ENCODE assay signal across 24 mouse cellular contexts in the genomic region with DNA sequence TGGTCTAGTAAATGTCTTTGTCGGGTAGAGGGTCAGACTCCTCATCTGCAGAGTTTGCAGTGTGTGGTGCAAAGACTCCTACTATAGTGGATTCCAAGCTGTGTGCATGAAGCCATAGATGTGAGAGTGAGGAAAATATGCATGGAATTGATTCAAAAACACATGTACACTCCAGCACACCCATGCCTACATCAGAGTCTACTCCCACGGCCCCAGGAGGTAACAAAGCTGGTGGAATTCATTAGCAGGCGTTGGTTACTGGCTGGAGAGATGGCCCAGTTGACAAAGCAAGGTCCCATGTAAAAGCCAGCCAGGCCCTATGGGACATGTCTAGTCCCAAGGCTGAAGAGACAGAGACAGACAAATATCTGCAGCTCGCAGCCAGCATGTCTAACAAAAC.
"Had no signal": no experiment of that assay in that cellular context is flagged by ENCODE, and none has a peak within 500 bp of the region (broad histone marks: within the 10 kb centered on the region; RNA-seq: fewer than 3 reads in every experiment).

No protein-coding gene starts in this region.

- DNase-seq: liver, postnatal 0 days; lung, adult 2 months; lung, postnatal 14 days; lung, postnatal 36 days; midbrain, embryonic 14.5 days; retina, postnatal 1 day; right cerebral cortex, adult 18-20 months; right cerebral cortex, postnatal 25 days; right cerebral cortex, postnatal 4 days; spleen, adult 18-20 months; thymus, adult 18-20 months; thymus, postnatal 14 days; thymus, postnatal 36 days had no signal

- H3K9ac ChIP-seq: liver, postnatal 0 days; lung, embryonic 15.5 days; midbrain, embryonic 12.5 days; neural tube, embryonic 13.5 days; neural tube, embryonic 15.5 days; stomach, embryonic 15.5 days had no signal

- H3K36me3 ChIP-seq: lung, embryonic 15.5 days; midbrain, embryonic 12.5 days; neural tube, embryonic 13.5 days; neural tube, embryonic 15.5 days; stomach, embryonic 15.5 days had no signal

- ATAC-seq: liver, postnatal 0 days; lung, postnatal 0 days; midbrain, embryonic 16.5 days had no signal

- H3K4me3 ChIP-seq: lung, embryonic 15.5 days; megakaryocyte, embryonic 14.5 days; midbrain, embryonic 12.5 days; myocyte; neural tube, embryonic 13.5 days; neural tube, embryonic 15.5 days; stomach, embryonic 15.5 days had no signal

- H3K27me3 ChIP-seq: lung, embryonic 15.5 days; megakaryocyte, embryonic 14.5 days; midbrain, embryonic 12.5 days; neural tube, embryonic 13.5 days; neural tube, embryonic 15.5 days; stomach, embryonic 15.5 days had no signal

- H3K4me1 ChIP-seq: lung, embryonic 15.5 days; megakaryocyte, embryonic 14.5 days; midbrain, embryonic 12.5 days; neural tube, embryonic 13.5 days; neural tube, embryonic 15.5 days; stomach, embryonic 15.5 days had no signal

- H3K9me3 ChIP-seq: lung, embryonic 15.5 days; midbrain, embryonic 12.5 days; neural tube, embryonic 13.5 days; neural tube, embryonic 15.5 days; stomach, embryonic 15.5 days had no signal

- H3K27ac ChIP-seq: lung, embryonic 15.5 days; macrophage; midbrain, embryonic 12.5 days; neural tube, embryonic 13.5 days; neural tube, embryonic 15.5 days; stomach, embryonic 15.5 days; stomach, postnatal 0 days had no signal

- H3K4me2 ChIP-seq: lung, embryonic 15.5 days; midbrain, embryonic 12.5 days; neural tube, embryonic 13.5 days; neural tube, embryonic 15.5 days; stomach, embryonic 15.5 days had no signal
